Mouse (Mus musculus) ES-Bruce4 (cell line): ENCODE data around the gene Mtus2.

Source experiments
- CTCF ChIP-seq: IDR thresholded peaks from one replicate; pipeline ENCODE4 v1.8.1; 2011; ENCODE audit warnings: low read depth, low read length
- POLR2A ChIP-seq: IDR thresholded peaks from one replicate; pipeline ENCODE4 v1.8.1; 2011; ENCODE audit warnings: low read length; ENCODE audit not compliant: insufficient read depth

GRCm38 (mm10) chr5:148280321-148280720 is 323.2 kb downstream of the Mtus2 start:
- TF ChIP-seq POLR2A: no peak
- TF ChIP-seq CTCF: no peak
